Mouse (Mus musculus) T-cell, adult 2 months (primary cell): ENCODE results near the gene Zfp771.

Experiments used
- DNase-seq: peaks from one replicate; pipeline ENCODE4 v3.0.0; 2022; ENCODE audit warnings: low spot score

The Zfp771 gene

GRCm38 (mm10) chr7:127285154-127285553 lies 41.1 kb downstream of the Zfp771 start:
- DNase-seq = peak; percentile 81

- peak; percentile 72 for DNase-seq
Measured at GRCm38 (mm10) chr7:127287940-127288339, 43.9 kb downstream of the Zfp771 start.

- DNase-seq = no peak
Measured at GRCm38 (mm10) chr7:127289306-127289705, 45.2 kb downstream of the Zfp771 start.

- DNase-seq = no peak
Measured at GRCm38 (mm10) chr7:127290142-127290541, 46.1 kb downstream of the Zfp771 start.

- DNase-seq = peak; percentile 80
Measured at GRCm38 (mm10) chr7:127296098-127296497, 52.0 kb downstream of the Zfp771 start, which contains the start of gene Itgal. Gene Itgal, plus strand, starts transcription at chr7:127296260.

- DNase-seq = no peak
Measured at GRCm38 (mm10) chr7:127296786-127297555, 52.9 kb downstream of the Zfp771 start.

GRCm38 (mm10) chr7:127297586-127298193 lies 53.6 kb downstream of the Zfp771 start:
- no peak for DNase-seq
